Mouse (Mus musculus) olfactory bulb, adult 2 months (tissue): ENCODE measurements at regions not wholly inside any gene's neighbourhood (a gene's known extent, or its start where the extent isn't known, plus 50 kb on each side); places are given as distances from the start of the nearest gene placed in this dataset.

ENCODE experiments used
- CTCF ChIP-seq: fragments of 200-500 bp; IDR thresholded peaks from 2 replicates; pipeline ENCODE4 v1.5.1; 2012; ENCODE audit warnings: low read depth, mild to moderate bottlenecking, low read length, moderate library complexity; ENCODE audit not compliant: insufficient read depth
- POLR2A ChIP-seq: fragments of 200-500 bp; IDR thresholded peaks from 2 replicates; pipeline ENCODE4 v1.6.1; 2012; ENCODE audit warnings: mild to moderate bottlenecking, low read depth, low read length, moderate library complexity; ENCODE audit not compliant: insufficient read depth

DNA sequence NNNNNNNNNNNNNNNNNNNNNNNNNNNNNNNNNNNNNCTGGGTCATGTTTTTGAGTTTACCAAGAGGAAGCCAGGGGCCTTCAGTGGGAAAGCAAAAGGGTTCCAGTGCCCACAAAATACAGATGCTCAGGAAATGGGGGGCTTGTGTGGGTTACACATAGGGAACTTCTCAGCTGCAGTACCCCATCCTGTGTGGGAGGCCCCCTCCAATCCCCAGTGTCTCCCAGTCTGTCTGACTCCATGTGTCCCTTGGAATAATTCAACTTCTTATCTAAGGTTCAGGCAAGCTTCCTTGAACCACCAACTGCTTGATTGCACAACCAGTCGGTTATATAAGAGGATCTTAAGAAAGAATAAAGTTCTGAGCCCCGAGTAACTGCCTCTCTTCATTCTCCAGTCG lies 156.0 kb downstream of the Kit start:
- TF ChIP-seq POLR2A (no peak), CTCF (no peak)
